Mouse (Mus musculus) heart, postnatal 0 days (tissue): ENCODE results near the gene Mecom.

Experiments
- CTCF ChIP-seq: IDR thresholded peaks from 2 replicates; pipeline ENCODE4 v1.5.1; 2016; ENCODE audit warnings: antibody characterized with exemption, control low read depth, low read depth
- EP300 ChIP-seq: IDR thresholded peaks from 2 replicates; pipeline ENCODE4 v1.6.1; 2016; ENCODE audit warnings: antibody characterized with exemption, low read depth

- TF ChIP-seq CTCF (no peak), EP300 (no peak)
These were observed 464.0 kb downstream of the Mecom start for GRCm38 (mm10) chr3:30083842-30084241.
